Mouse (Mus musculus): ENCODE measurements around the gene Dctn2. TPM values are rescaled to one million over a fixed set of nuclear protein-coding genes. Genes with fewer than 3 reads are reported as not detected.

Gene Dctn2
- polyA plus RNA-seq, 1 experiment from 2014 or later = 183 TPM

DNA sequence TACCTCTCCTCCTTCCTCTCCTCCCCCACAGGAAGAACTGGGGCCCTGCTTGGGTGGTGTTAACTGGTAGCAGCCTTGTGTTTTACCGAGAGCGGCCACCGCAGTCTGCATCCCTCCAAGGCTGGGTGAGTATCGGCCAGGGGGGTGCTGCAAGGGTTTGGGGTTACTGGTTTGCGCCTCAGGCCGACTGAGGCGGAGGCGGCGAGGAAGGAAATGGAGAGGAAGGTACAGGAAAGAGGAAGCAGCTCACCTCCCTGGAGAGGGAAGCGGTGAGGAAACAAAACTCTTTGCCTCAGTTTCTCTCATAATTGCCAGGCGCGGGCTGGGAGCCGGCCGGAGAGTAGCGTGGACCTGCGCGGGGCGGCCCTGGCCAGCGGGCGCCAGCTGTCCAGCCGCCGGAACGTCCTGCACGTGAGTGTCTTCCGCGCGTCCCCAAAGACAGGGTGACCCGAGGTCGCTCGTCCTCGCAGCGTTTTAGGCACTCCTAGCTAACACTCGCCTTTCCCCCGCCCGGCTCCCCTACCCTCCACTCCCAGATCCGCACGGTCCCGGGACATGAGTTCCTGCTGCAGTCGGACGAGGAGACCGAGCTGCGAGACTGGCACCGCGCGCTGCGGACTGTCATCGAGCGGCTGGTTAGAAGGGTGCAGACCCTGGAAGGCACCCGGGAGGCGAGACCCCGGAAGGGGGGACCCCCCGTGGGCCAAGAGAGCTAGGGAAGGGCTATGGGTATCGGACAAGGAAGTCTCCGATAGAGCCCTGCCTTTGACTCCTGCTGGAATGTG, 60.0 kb downstream of the Dctn2 start:
- Histone ChIP-seq H3K4me1 (replicated peaks; ENCODE audit: control insufficient read depth, insufficient read depth, low read length) (peaks cover 11% of the 10 kb centered on the region), H3K4me2 (ENCODE audit: low read depth, low read length) (peak overlapping the region; percentile 76), H3K27ac (ENCODE audit: low read length) (no peak overlapping the region), H3K4me3 (ENCODE audit: low read length) (peak overlapping the region; percentile 51), H3K9ac (ENCODE audit: low read length) (peak overlapping the region; percentile 58), H3K27me3 (ENCODE audit: control insufficient read depth, insufficient read depth, low read depth, low read length) (peaks cover 45% of the 10 kb centered on the region), H3K36me3 (ENCODE audit: control insufficient read depth, insufficient read depth, low read length) (no peaks in the 10 kb centered on the region), H3K9me3 (ENCODE audit: control insufficient read depth, low read length) (peaks cover 4% of the 10 kb centered on the region; the same call in 1 of the 2 replicates)
- peak; percentile 15; the same call in 1 of the 2 replicates for ATAC-seq (ENCODE audit: low read depth)
- WGBS = 1% methylated on average over 54 of the region's 54 CpGs

GRCm38 (mm10) chr10:127326828-127327227, 60.7 kb downstream of the Dctn2 start:
- H3K27me3 ChIP-seq (ENCODE audit: control insufficient read depth, insufficient read depth, low read depth, low read length) = peaks cover 45% of the 10 kb centered on the region
- peaks cover 11% of the 10 kb centered on the region for H3K4me1 ChIP-seq (replicated peaks; ENCODE audit: control insufficient read depth, insufficient read depth, low read length)
- H3K4me3 ChIP-seq (ENCODE audit: low read length) = peak overlapping the region; percentile 51
- peak overlapping the region; percentile 76 for H3K4me2 ChIP-seq (ENCODE audit: low read depth, low read length)
- peak overlapping the region; percentile 58 for H3K9ac ChIP-seq (ENCODE audit: low read length)
- 7% methylated on average over 29 of the region's 29 CpGs for WGBS
- no peak overlapping the region for H3K27ac ChIP-seq (ENCODE audit: low read length)
- peaks cover 4% of the 10 kb centered on the region; the same call in 1 of the 2 replicates for H3K9me3 ChIP-seq (ENCODE audit: control insufficient read depth, low read length)
- no peaks in the 10 kb centered on the region for H3K36me3 ChIP-seq (ENCODE audit: control insufficient read depth, insufficient read depth, low read length)
- no peak; the same call in 1 of the 2 replicates for ATAC-seq (ENCODE audit: low read depth)

DNA sequence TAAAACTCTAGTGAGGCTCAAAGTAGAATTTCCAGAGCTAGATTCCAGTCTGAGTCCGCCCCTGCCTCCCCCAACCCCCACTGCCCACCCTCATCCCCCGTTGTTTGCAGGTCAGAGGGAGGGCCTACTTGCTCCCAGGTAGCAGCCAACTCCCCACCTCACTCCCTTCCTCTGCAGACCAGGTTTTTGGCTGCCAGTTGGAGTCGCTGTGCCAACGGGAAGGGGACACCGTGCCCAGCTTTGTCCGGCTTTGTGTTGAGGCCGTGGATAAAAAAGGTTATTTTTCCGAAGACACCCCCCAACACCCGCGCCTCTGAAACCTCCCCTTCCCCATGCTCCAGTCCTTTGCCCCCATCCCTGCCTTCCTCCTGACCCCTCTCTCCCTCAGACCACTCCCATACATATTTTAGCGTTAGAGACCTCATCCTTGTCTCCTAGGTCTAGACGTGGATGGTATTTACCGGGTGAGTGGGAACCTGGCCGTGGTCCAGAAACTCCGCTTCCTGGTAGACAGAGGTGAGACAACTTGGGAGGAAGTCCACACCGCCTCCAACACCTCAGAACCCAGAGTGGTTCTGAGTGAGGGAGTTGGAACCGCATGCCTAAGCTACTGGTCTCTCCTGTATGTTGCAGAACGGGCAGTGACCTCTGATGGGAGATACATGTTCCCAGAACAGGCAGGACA, 61.4 kb downstream of the Dctn2 start:
- 40% methylated on average over 18 of the region's 18 CpGs for WGBS
- Histone ChIP-seq H3K9me3 (ENCODE audit: control insufficient read depth, low read length) (peaks cover 4% of the 10 kb centered on the region; the same call in 1 of the 2 replicates), H3K4me3 (ENCODE audit: low read length) (no peak overlapping the region), H3K27ac (ENCODE audit: low read length) (no peak overlapping the region), H3K4me1 (replicated peaks; ENCODE audit: control insufficient read depth, insufficient read depth, low read length) (peaks cover 11% of the 10 kb centered on the region), H3K27me3 (ENCODE audit: control insufficient read depth, insufficient read depth, low read depth, low read length) (peaks cover 45% of the 10 kb centered on the region), H3K9ac (ENCODE audit: low read length) (no peak overlapping the region), H3K36me3 (ENCODE audit: control insufficient read depth, insufficient read depth, low read length) (no peaks in the 10 kb centered on the region), H3K4me2 (ENCODE audit: low read depth, low read length) (no peak overlapping the region)
- ATAC-seq (ENCODE audit: low read depth) = no peak

DNA sequence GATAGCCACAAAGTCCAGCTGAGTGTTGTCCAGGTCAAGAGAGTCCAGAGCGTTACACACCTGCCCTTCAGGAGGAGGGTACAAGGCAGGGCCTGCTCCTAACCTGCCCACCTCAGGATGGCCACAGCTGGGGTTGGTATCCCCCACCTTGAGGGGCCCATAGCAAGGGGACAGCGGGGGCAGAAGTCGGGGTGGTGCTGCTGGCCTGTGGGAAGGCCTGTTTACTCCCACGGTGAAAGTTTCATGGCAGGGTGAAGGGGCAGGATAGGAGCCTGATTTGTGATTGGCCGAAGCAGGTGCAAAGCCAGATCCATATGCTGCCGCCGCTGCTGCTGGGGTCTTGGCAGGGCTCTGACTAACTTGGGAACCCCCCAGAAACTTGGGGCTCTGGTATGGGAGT, 64.0 kb downstream of the Dctn2 start:
- WGBS = 72% methylated on average over 7 of the region's 7 CpGs
- Histone ChIP-seq H3K9ac (ENCODE audit: low read length) (no peak overlapping the region), H3K4me1 (replicated peaks; ENCODE audit: control insufficient read depth, insufficient read depth, low read length) (peaks cover 11% of the 10 kb centered on the region), H3K4me2 (ENCODE audit: low read depth, low read length) (no peak overlapping the region), H3K27me3 (ENCODE audit: control insufficient read depth, insufficient read depth, low read depth, low read length) (peaks cover 38% of the 10 kb centered on the region), H3K9me3 (ENCODE audit: control insufficient read depth, low read length) (peaks cover 4% of the 10 kb centered on the region; the same call in 1 of the 2 replicates), H3K36me3 (ENCODE audit: control insufficient read depth, insufficient read depth, low read length) (peaks cover 8% of the 10 kb centered on the region; the same call in 1 of the 2 replicates), H3K4me3 (ENCODE audit: low read length) (no peak overlapping the region), H3K27ac (ENCODE audit: low read length) (no peak overlapping the region)
- ATAC-seq (ENCODE audit: low read depth) = no peak

Other genes with a start within 250 kb of the Dctn2 start
- 69.3 and 71.6 TPM in 2 replicates for gene Tsfm, start 235.5 kb upstream of the Dctn2 start, polyA plus RNA-seq (2015; fragmentation: Nextera tagmentation; extraction: Ambion mirVana)
- 37.5 and 39.9 TPM in 2 replicates for gene Mettl1, start 225.0 kb upstream of the Dctn2 start, polyA plus RNA-seq (2015; fragmentation: Nextera tagmentation; extraction: Ambion mirVana)
- gene Eef1akmt3, start 224.9 kb upstream of the Dctn2 start, polyA plus RNA-seq (2015; fragmentation: Nextera tagmentation; extraction: Ambion mirVana) = 0.29 and 0.36 TPM in 2 replicates
- gene Cyp27b1, start 218.1 kb upstream of the Dctn2 start, polyA plus RNA-seq (2015; fragmentation: Nextera tagmentation; extraction: Ambion mirVana) = 0.11 and 0.38 TPM in 2 replicates
- 0.46 and 0.53 TPM in 2 replicates for gene March9, start 206.2 kb upstream of the Dctn2 start, polyA plus RNA-seq (2015; fragmentation: Nextera tagmentation; extraction: Ambion mirVana)
- gene Cdk4, start 202.8 kb upstream of the Dctn2 start, polyA plus RNA-seq (2015; fragmentation: Nextera tagmentation; extraction: Ambion mirVana) = 1,550 and 1,646 TPM in 2 replicates
- 165 and 169 TPM in 2 replicates for gene Tspan31, start 196.1 kb upstream of the Dctn2 start, polyA plus RNA-seq (2015; fragmentation: Nextera tagmentation; extraction: Ambion mirVana)
- 0.04 and 0.58 TPM in 2 replicates for gene Agap2, start 191.1 kb upstream of the Dctn2 start, polyA plus RNA-seq (2015; fragmentation: Nextera tagmentation; extraction: Ambion mirVana)
- 108 and 111 TPM in 2 replicates for gene Os9, start 145.2 kb upstream of the Dctn2 start, polyA plus RNA-seq (2015; fragmentation: Nextera tagmentation; extraction: Ambion mirVana)
- 3.5 and 5.2 TPM in 2 replicates for gene B4galnt1, start 101.1 kb upstream of the Dctn2 start, polyA plus RNA-seq (2015; fragmentation: Nextera tagmentation; extraction: Ambion mirVana)
- gene Slc26a10, start 85.7 kb upstream of the Dctn2 start, polyA plus RNA-seq (2015; fragmentation: Nextera tagmentation; extraction: Ambion mirVana) = 0.88 and 1.1 TPM in 2 replicates
- 60.3 and 65.0 TPM in 2 replicates for gene Arhgef25, start 76.3 kb upstream of the Dctn2 start, polyA plus RNA-seq (2015; fragmentation: Nextera tagmentation; extraction: Ambion mirVana)
- gene Dtx3, start 70.6 kb upstream of the Dctn2 start, polyA plus RNA-seq (2015; fragmentation: Nextera tagmentation; extraction: Ambion mirVana) = 72.9 and 74.8 TPM in 2 replicates
- 30.0 and 30.8 TPM in 2 replicates for gene Pip4k2c, start 54.8 kb upstream of the Dctn2 start, polyA plus RNA-seq (2015; fragmentation: Nextera tagmentation; extraction: Ambion mirVana)
- 1.2 TPM in 2 replicates for gene Kif5a, start 3.0 kb upstream of the Dctn2 start, polyA plus RNA-seq (2015; fragmentation: Nextera tagmentation; extraction: Ambion mirVana)
- gene Mbd6, start 22.6 kb downstream of the Dctn2 start, polyA plus RNA-seq (2015; fragmentation: Nextera tagmentation; extraction: Ambion mirVana) = 10.6 and 15.2 TPM in 2 replicates
- gene Mars, start 45.4 kb downstream of the Dctn2 start, polyA plus RNA-seq (2015; fragmentation: Nextera tagmentation; extraction: Ambion mirVana) = 86.1 and 93.9 TPM in 2 replicates
- gene Arhgap9, start 55.6 kb downstream of the Dctn2 start, polyA plus RNA-seq (2015; fragmentation: Nextera tagmentation; extraction: Ambion mirVana) = 5.5 and 6.9 TPM in 2 replicates
- gene Gli1, start 75.6 kb downstream of the Dctn2 start, polyA plus RNA-seq (2015; fragmentation: Nextera tagmentation; extraction: Ambion mirVana) = 9.7 and 10.5 TPM in 2 replicates
- not detected in 2 replicates for gene Inhbe, start 88.0 kb downstream of the Dctn2 start, polyA plus RNA-seq (2015; fragmentation: Nextera tagmentation; extraction: Ambion mirVana)
- gene Inhbc, start 104.1 kb downstream of the Dctn2 start, polyA plus RNA-seq (2015; fragmentation: Nextera tagmentation; extraction: Ambion mirVana) = not detected in 2 replicates
- gene R3hdm2, start 114.0 kb downstream of the Dctn2 start, polyA plus RNA-seq (2015; fragmentation: Nextera tagmentation; extraction: Ambion mirVana) = 22.2 and 22.4 TPM in 2 replicates
- 1.3 and 1.8 TPM in 2 replicates for gene Stac3, start 235.3 kb downstream of the Dctn2 start, polyA plus RNA-seq (2015; fragmentation: Nextera tagmentation; extraction: Ambion mirVana)
- gene Ndufa4l2, start 248.6 kb downstream of the Dctn2 start, polyA plus RNA-seq (2015; fragmentation: Nextera tagmentation; extraction: Ambion mirVana) = 155 and 169 TPM in 2 replicates